Mouse (Mus musculus) small intestine, adult 2 months (tissue): ENCODE measurements around the gene Rad51ap1.

Source experiments
- CTCF ChIP-seq: fragments of 200-500 bp; IDR thresholded peaks from 2 replicates; pipeline ENCODE4 v1.5.1; 2012; ENCODE audit warnings: low read depth, mild to moderate bottlenecking, control low read depth, inconsistent platforms, low read length, moderate library complexity, mixed read lengths; ENCODE audit not compliant: insufficient replicate concordance, insufficient read length; ENCODE audit errors: extremely low read depth
- POLR2A ChIP-seq: fragments of 200-500 bp; IDR thresholded peaks from 2 replicates; pipeline ENCODE4 v1.6.1; 2012; ENCODE audit warnings: low read depth, mild to moderate bottlenecking, control low read depth, inconsistent platforms, low read length, moderate library complexity

GRCm38 (mm10) chr6:126907378-126907777 is 32.0 kb downstream of the Rad51ap1 start:
- TF ChIP-seq CTCF: no peak
- no peak for TF ChIP-seq POLR2A
